Mouse (Mus musculus) kidney, adult 8-10 months (tissue): ENCODE measurements around the gene Tomm40.

Experiments used
- DNase-seq, 2 experiments: peaks; one replicate each; pipeline ENCODE4 v3.0.0; 2022

Gene Tomm40

DNA sequence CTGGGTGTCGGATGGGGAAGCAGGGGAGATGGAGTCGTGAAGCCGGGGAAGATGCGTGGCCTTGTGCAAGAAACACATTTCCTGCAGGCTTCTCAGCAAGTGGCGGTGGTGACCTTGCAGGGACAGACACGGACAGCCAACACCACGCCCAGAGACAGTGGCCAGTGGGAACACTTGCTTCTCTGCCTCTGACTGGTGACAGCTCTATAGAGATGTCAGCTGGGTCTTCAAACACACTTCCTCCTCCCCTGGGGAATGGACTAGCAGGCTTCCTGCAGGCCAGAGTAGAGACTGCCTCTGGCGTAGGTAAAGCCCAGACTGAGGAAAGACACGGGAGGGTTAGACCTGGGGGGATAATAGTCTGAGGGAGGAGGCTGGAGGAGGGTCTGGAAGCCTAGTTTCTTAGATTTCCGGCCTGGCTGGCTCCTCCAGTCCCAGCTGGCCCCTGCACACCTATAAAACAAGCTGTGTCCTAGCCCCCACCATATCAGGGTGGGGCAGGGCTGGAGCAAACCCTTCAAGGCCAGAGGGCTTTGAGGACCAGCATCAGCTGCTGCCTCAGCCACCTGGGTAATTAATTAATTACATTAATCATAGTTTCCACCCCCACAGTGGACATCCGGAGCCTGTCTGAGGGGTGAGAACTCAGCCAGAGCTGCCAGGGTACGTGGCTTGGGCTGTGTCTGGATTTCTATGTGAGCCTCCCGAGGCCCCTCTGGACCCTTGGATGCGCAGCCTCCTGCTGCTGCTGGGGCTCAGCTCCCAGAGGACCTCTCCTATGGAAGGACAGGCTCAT lies 29.6 kb upstream of the Tomm40 start:
- peak; percentile 56 to 73 for DNase-seq

DNA sequence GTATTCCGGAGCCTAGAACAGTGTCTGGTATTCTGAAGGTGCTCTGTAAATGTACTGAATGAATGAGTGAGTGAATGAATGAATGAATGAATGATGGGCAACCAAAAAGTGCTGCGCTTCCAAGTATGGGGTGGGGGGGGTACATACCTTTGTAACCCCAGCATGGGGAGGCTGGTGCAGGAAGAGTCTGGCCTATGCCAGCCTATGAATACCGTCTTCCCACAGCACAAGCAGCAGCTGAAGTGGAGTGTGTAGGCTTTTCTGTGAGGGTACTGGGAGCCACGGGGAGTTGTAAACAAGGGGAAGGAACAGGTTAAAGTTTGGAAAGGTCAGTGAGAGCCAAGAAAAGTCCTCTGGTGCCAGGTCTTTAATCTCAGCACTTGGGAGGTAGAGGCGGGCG lies 28.6 kb upstream of the Tomm40 start:
- DNase-seq = no peak

- DNase-seq = no peak
Observed at GRCm38 (mm10) chr7:19742468-19742867, 27.2 kb upstream of the Tomm40 start.

DNA sequence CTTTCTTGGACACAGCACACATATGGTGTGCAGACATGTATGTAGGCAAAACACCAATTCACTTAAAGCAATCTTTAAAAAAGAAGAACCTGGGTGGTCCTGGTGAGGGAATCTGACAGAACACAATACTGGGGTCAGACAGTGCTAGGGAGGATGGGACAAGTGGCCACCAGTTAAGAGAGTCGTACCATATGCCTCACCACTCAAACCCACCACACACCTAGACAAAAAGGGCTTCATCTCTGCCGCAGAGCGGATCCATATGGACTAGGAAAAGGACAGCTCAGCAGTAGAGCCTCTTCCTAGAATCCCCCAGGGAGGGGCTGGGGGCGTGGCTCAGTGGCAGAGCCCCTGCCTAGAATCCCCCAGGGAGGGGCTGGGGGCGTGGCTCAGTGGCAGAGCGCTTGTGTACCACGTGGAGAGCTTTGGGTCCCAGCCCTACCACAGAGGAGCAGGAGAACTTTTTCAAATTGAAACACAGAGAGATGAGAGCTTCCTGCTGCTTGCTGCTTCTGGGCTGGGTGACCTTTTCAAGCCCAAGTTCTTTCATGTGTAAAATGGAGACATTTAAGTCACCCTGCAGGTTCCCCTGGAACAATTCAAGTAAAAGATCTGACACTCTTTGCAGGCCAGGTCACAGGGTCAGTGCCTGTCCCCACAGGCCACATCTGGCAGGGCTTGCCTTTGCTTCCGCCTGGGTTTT lies 26.2 kb upstream of the Tomm40 start:
- no peak for DNase-seq

- DNase-seq = no peak
Observed at GRCm38 (mm10) chr7:19740269-19740668, 25.0 kb upstream of the Tomm40 start.

GRCm38 (mm10) chr7:19738771-19739170 lies 23.5 kb upstream of the Tomm40 start:
- DNase-seq = no peak

DNA sequence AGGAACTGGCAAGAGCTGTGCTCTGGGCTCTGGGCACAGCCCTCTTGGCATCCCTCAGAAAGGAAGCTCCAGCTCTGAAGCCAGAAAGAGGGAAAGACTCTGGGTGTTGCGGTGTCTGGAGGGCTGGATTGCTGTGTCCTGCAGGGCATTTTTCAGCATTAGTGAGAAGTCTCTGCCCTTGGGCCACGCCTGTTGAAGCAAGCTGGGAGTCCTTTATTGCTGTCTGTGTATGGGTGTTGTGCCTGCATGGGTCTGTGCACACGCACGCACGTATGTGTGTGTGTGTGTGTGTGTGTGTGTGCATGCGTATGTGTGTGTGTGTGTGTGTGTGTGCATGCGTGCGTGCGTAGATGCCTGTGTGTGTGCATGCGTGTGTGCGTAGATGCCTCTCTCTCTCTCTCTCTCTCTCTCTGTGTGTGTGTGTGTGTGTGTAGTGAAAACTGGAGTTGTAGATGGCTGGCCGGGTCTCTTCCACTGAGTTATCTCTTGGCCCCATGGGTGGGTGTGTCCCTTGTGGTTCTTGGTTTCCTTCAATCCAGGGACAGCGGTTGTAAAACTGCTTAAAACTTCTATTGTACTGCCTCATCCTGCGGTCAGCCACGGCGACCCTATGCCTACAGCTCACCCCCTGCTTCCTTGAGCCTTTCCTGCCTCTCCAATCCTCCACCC lies 21.3 kb upstream of the Tomm40 start:
- DNase-seq = no peak

GRCm38 (mm10) chr7:19734178-19734666 lies 19.0 kb upstream of the Tomm40 start:
- no peak for DNase-seq

DNA sequence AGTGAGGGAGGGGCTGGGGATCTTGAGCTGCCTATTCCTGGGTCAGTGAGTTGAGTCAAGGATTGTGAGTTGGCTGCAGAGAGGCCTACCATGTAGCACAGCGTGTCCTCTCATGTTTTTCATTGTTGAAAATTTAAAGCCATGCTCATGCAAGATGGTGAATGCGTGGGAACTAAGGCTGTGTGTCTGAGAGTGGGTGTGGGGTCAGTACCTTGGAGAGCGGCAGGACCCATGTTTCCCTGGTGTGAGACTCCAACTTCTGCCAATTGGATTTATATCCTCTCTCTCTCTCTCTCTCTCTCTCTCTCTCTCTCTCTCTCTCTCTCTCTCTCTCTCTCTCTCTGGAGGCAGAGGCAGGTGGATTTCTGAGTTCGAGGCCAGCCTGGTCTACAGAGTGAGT lies 11.3 kb upstream of the Tomm40 start:
- no peak for DNase-seq

- DNase-seq = peak; percentile 37 to 56
Observed at GRCm38 (mm10) chr7:19724167-19724566, 8.9 kb upstream of the Tomm40 start.

GRCm38 (mm10) chr7:19722754-19723195 lies 7.5 kb upstream of the Tomm40 start:
- peak; percentile 58 to 72 for DNase-seq

- no peak for DNase-seq
Observed at GRCm38 (mm10) chr7:19719200-19719599, 4.0 kb upstream of the Tomm40 start.

DNA sequence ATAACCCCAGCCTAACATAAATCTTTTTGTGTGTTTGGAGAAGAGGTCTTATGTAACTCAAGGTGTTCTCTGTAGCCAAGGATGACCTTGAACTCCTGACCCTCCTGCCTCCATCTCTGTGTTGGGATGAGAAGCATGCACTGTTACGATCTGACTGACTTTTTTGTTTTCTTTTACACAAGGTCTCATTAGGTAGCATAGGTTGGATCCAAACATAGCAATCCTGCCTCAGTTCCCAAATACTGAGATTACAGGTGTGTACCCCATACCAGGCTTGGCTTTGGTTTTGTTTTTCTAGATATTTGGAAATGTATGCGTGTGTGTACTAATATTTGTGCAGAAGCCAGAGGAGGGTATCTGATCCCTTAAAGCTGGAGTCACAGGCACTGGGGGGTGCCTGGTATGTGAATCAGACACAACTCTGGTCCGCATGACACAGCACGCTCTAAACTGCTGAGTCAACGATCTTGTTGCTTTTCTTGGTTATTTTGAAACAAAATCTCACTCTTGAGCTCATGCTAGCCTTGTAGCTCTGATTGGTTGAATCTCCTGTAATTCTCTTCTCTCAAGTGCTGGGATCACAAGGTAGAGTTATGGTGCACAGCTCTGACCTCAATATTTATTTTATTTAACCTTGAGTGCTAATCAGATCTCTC lies 3.2 kb upstream of the Tomm40 start:
- no peak for DNase-seq

DNA sequence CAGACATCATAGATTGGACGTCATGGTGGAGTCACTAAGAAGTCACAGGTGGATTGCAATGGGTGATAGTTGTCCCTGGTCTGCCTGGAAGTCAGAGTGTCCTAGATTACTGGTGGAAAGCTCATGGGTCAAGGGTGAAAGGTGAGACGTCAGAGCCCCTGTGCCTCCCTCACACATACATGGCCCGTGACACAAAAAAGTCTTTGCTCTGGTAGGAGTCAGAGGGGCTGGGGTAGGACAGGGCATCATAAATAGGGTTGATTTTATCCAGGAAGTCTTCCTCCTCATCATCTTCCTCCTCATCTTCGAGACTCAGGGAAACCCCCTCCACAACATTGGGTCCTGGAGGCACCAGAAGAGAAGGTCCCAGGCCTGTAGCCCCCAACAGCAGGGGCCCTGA lies 2.1 kb upstream of the Tomm40 start:
- DNase-seq = no peak

GRCm38 (mm10) chr7:19716822-19717221 lies 1.6 kb upstream of the Tomm40 start:
- no peak for DNase-seq

GRCm38 (mm10) chr7:19716055-19716682 lies 931 bp upstream of the Tomm40 start:
- no peak for DNase-seq

- peak in 1 of 2 experiments; percentile 32 for DNase-seq
Observed at GRCm38 (mm10) chr7:19714836-19715235, 402 bp downstream of the Tomm40 start.

- DNase-seq = no peak
Observed at GRCm38 (mm10) chr7:19713598-19713997, 1.6 kb downstream of the Tomm40 start.

DNA sequence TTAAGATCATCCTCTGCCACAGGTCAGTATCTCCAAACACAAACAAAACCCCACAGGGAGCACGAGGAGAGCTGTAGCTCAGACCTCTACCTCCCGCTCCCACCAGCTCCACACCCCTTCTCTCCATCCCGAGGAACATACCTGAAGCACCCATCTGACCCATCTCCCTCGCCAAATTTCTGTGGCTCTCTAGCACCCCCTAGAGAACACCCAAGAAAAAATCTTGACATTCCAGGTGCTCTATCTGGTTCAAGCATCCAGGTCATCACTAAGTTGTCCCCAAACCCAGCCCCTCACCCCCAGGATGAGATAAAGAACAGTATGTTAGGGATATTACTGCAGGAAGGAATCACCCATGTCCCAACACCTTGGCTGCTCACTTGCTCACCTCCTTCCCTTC lies 2.0 kb downstream of the Tomm40 start:
- peak in 1 of 2 experiments; percentile 21 for DNase-seq

GRCm38 (mm10) chr7:19712414-19712813 lies 2.8 kb downstream of the Tomm40 start:
- DNase-seq = no peak

DNA sequence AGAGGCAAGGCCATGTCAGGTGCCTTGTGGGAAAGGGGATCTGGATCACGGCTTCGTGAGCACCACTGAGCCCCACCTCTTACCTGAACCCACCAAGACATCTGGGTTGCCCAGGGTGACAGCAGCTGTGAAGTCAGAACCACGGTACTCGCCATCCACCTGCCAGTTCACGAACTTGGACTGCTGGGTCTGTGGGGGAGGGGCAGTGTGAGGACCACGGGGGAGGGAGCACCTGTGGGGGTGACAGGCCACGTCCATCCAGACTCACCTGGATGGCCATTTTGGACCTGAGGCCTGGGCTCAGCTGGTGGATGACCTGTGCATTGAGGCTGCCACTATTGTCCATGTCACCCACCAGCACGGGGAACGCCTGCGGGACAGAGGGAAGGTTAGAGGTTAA lies 4.6 kb downstream of the Tomm40 start:
- DNase-seq = no peak

- DNase-seq = no peak
Observed at GRCm38 (mm10) chr7:19705271-19705670, 10.0 kb downstream of the Tomm40 start.

- no peak for DNase-seq
Observed at GRCm38 (mm10) chr7:19704475-19704874, 10.8 kb downstream of the Tomm40 start.
